10 mouse cellular contexts compared by ENCODE assay signal in the genomic region with DNA sequence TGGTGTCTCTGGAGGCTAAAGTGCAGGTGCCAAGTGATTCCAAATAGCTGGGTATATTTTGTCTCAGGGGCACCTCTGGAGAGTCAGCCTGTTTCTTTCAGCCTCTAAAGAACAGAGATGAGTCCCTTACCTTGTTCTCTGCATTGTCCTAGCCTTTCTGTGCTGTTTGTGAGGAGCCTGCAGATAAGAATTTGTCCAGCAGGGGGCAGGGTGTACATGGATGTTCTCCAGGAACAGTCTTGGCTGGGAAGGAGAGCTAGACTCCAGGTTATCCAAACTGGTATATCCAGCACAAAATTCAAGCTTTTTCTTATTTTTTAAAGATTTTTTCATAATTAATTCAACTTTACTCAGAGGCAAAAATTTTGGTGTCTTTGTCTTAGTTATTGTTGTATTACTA. TPM values are rescaled to one million over a fixed set of nuclear protein-coding genes. Genes with fewer than 3 reads are reported as not detected.
DNase-seq lines count a peak whose midpoint lies in the region; ATAC-seq lines count a peak whose summit lies in the region.
"Had no signal": no experiment of that assay in that cellular context is flagged by ENCODE, and none has a peak within 500 bp of the region (broad histone marks: within the 10 kb centered on the region; RNA-seq: fewer than 3 reads in every experiment).

No protein-coding gene starts in this region.

- DNase-seq in CD4-positive, CD25-positive, alpha-beta regulatory T cell, adult 2 months (ENCODE audit: low read depth, low spot score): peak; percentile 22
- peak; percentile 33 for DNase-seq in urinary bladder, postnatal 25 days (ENCODE audit: low spot score)
- DNase-seq in urinary bladder, adult 2 months (ENCODE audit: low spot score): no peak
- peak; percentile 11 to 47 for DNase-seq in frontal cortex, postnatal 14 days (ENCODE audit: low spot score in 2 of 2)
- DNase-seq in layer of hippocampus, adult 9-10 months (ENCODE audit: low spot score): peak; percentile 50
- peak; percentile 64 for DNase-seq in lung, postnatal 36 days
- peak; percentile 8 for DNase-seq in testis, postnatal 14 days (ENCODE audit: low spot score)

- ATAC-seq in CD4-positive, CD25-positive, alpha-beta regulatory T cell, adult 4 months: no peak

RNA-seq across cellular contexts. Expression of a gene that starts 11.8 kb away (rescaled TPM):
- not detected for polyA plus RNA-seq in CD4-positive, CD25-positive, alpha-beta regulatory T cell, adult 4 months (2017; shearing (Covaris generic))
- not detected in 2 replicates for polyA plus RNA-seq in urinary bladder, adult 2 months (2012; rRNA removed)
- polyA plus RNA-seq: gonadal fat pad, adult 2 months; neural tube, embryonic 13.5 days had no signal

RNA-seq across cellular contexts. Expression of a gene that starts 28.6 kb away (rescaled TPM):
- polyA plus RNA-seq in CD4-positive, CD25-positive, alpha-beta regulatory T cell, adult 4 months (2017; shearing (Covaris generic)): not detected
- polyA plus RNA-seq in urinary bladder, adult 2 months (2012; rRNA removed): not detected in 2 replicates
- polyA plus RNA-seq: gonadal fat pad, adult 2 months; neural tube, embryonic 13.5 days had no signal

RNA-seq across cellular contexts. Expression of a gene that starts 42.0 kb away (rescaled TPM):
- polyA plus RNA-seq in CD4-positive, CD25-positive, alpha-beta regulatory T cell, adult 4 months (2017; shearing (Covaris generic)): not detected
- polyA plus RNA-seq in urinary bladder, adult 2 months (2012; rRNA removed): not detected in 2 replicates
- polyA plus RNA-seq: gonadal fat pad, adult 2 months; neural tube, embryonic 13.5 days had no signal
